Mouse (Mus musculus) E14TG2a.4 (cell line): ENCODE measurements around the gene Fev.

Experiments
- CTCF ChIP-seq: conservative IDR thresholded peaks from 2 replicates; pipeline ENCODE4 v1.5.1; 2014; ENCODE audit warnings: low read length
- NANOG ChIP-seq: IDR thresholded peaks from 2 replicates; pipeline ENCODE4 v1.6.1; 2014; ENCODE audit warnings: borderline replicate concordance, low read length, mixed read lengths
- POU5F1 ChIP-seq: IDR thresholded peaks from 2 replicates; pipeline ENCODE4 v1.6.1; 2014; ENCODE audit warnings: low read length, borderline replicate concordance

DNA sequence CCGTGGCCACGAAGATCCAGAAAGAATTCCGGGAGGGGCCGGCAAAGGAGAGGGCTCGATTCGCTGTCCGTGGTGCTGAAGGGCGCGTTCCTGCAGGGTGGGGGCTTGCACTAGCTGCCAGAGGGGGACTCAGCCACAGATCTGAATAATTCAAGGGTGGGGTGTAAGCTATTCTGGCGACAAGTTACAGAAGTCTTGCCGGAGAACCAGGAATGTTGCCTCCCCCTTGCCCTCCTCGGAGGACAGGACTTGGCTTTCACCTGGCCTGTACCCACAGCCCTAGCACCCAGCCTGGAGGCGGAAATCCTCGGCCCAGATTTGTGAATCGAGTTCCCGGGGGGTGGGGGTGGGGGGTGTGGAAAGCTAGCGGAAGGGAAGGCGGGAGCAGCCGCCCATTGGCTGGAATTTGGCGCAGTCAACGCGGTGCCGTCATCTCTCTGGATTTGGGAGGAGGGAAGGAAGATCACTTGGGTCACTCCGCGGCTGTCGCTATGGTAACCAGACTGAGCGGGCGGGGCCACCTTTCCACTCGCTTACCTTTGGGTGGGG, 27.0 kb downstream of the Fev start:
- TF ChIP-seq CTCF (no peak), NANOG (no peak), POU5F1 (no peak)
